Mouse (Mus musculus) inflammation-experienced regulatory T-cells, adult 6 months (primary cell): ENCODE data around the gene Slc25a33. TPM values are rescaled to one million over a fixed set of nuclear protein-coding genes. Genes with fewer than 3 reads are reported as not detected.

Experiments used
- ATAC-seq: one replicate; pipeline ENCODE4 v1.8.0; 2017
- polyA plus RNA-seq, 3 experiments: library from polyadenylated mRNA; unstranded; fragments of 100-300 nt; shearing (Covaris generic); gene quantifications; one replicate each; pipeline ENCODE4 v1.2.1; 2017

Slc25a33 gene
- polyA plus RNA-seq, 3 experiments from 2014 or later: 2.5 to 7.1 (median 3.4) TPM

GRCm38 (mm10) chr4:149723855-149724731 is 50.0 kb downstream of the Slc25a33 start:
- no peak for ATAC-seq

- no peak for ATAC-seq
Observed at GRCm38 (mm10) chr4:149723021-149723390, 51.1 kb downstream of the Slc25a33 start.

GRCm38 (mm10) chr4:149722104-149723020 is 51.7 kb downstream of the Slc25a33 start:
- ATAC-seq: no peak

GRCm38 (mm10) chr4:149721163-149721562 is 52.9 kb downstream of the Slc25a33 start:
- ATAC-seq: peak; percentile 69

GRCm38 (mm10) chr4:149719686-149720085 is 54.4 kb downstream of the Slc25a33 start:
- no peak for ATAC-seq

GRCm38 (mm10) chr4:149714542-149714941 is 59.5 kb downstream of the Slc25a33 start:
- ATAC-seq: no peak

GRCm38 (mm10) chr4:149711955-149712354 is 62.1 kb downstream of the Slc25a33 start:
- ATAC-seq: no peak

GRCm38 (mm10) chr4:149711485-149711884 is 62.6 kb downstream of the Slc25a33 start:
- ATAC-seq: no peak

- peak; percentile 100 for ATAC-seq
Observed at GRCm38 (mm10) chr4:149710510-149710909, 63.6 kb downstream of the Slc25a33 start.

- ATAC-seq: no peak
Observed at GRCm38 (mm10) chr4:149705941-149706340, 68.1 kb downstream of the Slc25a33 start.

GRCm38 (mm10) chr4:149705298-149705697 is 68.8 kb downstream of the Slc25a33 start:
- no peak for ATAC-seq

- ATAC-seq: peak; percentile 12
Observed at GRCm38 (mm10) chr4:149702210-149702979, 71.7 kb downstream of the Slc25a33 start, which contains the start of gene Pik3cd. Pik3cd (minus strand) TSS chr4:149702571.

- ATAC-seq: peak; percentile 34
Observed at GRCm38 (mm10) chr4:149701426-149702209, 72.5 kb downstream of the Slc25a33 start.

GRCm38 (mm10) chr4:149699953-149700352 is 74.1 kb downstream of the Slc25a33 start:
- ATAC-seq: no peak

- ATAC-seq: peak; percentile 27
Observed at GRCm38 (mm10) chr4:149698197-149698821, 75.8 kb downstream of the Slc25a33 start.

- ATAC-seq: peak; percentile 44
Observed at GRCm38 (mm10) chr4:149697506-149698196, 76.4 kb downstream of the Slc25a33 start.

GRCm38 (mm10) chr4:149696189-149696971 is 77.7 kb downstream of the Slc25a33 start:
- peak; percentile 26 for ATAC-seq
